Mouse (Mus musculus) spleen, embryonic (tissue): ENCODE results near the gene Wnt3a.

Experiments
- CTCF ChIA-PET: fragments of 350-600 bp; sonication (Branson Sonifier 250); formaldehyde crosslinking; loops from one replicate; lab custom pipeline; 2022; lab: Charles Lee

Gene Wnt3a

GRCm38 (mm10) chr11:59262308-59262707 lies 28.2 kb downstream of the Wnt3a start:
- CTCF ChIA-PET = no interaction called here

GRCm38 (mm10) chr11:59260706-59261493 lies 29.7 kb downstream of the Wnt3a start:
- CTCF ChIA-PET = interaction anchor here (0.5 kb wide), 1 partner anchor 1732 kb away, joined by 3 read pairs; no protein-coding TSS in a partner anchor

GRCm38 (mm10) chr11:59259647-59260046 lies 30.9 kb downstream of the Wnt3a start:
- CTCF ChIA-PET = no interaction called here

DNA sequence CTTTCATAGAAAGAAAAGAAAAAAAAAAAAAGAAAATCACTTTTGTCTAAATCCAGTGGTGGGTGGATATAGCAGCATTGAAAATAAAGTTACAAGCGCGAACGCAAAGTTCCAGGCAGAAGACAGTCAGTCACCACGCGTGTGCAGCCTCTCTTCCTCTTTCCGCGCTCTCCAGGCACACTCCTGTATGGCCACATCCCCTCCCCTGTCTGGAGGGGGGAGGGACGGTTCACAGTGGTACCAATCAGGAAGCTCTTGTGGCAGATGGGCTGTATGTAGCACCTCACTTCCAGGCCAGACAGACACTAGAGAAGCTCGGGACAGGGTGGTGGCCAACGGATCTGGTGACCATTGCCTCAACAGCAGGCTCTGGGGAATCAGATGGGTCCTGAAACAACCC lies 42.5 kb downstream of the Wnt3a start:
- CTCF ChIA-PET = no interaction called here

DNA sequence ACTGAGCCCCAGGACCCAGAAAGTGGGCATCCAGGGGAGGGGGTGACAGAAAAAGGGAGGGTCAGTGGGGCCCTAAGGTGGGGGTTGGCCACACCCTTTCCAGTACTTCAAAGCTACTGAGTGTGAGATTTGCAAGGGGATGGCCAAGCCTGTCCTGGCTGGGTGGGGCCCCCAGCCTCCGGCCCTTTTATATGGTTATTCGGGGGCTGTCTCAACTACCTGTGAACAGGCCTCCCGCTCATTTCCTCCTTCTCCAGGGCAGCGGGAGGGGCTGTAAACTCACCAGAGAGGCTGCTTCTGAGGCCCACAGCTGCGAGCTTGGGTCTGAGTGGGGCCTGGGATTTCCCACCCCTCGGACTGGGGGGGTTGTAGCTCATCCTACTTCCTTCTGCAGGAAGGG lies 46.7 kb downstream of the Wnt3a start:
- CTCF ChIA-PET = no interaction called here

GRCm38 (mm10) chr11:59241841-59242240 lies 48.7 kb downstream of the Wnt3a start:
- CTCF ChIA-PET = interaction anchor here (0.5 kb wide), 1 partner anchor 11 kb away, joined by 6 read pairs; no protein-coding TSS in a partner anchor

GRCm38 (mm10) chr11:59239796-59240195 lies 50.8 kb downstream of the Wnt3a start:
- CTCF ChIA-PET = no interaction called here

DNA sequence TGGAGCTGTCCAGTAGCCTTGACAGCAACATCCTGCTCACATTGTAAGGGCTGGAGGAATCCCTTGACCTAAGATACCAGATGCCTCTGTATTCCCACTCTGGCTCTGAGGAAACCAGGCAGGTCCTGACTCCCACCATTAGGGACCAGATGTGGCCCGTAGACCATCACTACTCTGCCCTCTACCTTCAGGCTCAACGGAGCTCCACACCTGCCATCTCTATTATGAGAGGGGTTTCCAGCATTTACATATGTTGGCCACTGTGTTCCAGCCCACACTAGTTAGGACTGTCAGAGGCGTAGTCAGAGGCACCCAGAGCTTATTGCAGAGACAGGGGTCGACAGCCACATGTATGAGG lies 51.1 kb downstream of the Wnt3a start:
- CTCF ChIA-PET = no interaction called here

GRCm38 (mm10) chr11:59238525-59239427 lies 51.8 kb downstream of the Wnt3a start:
- CTCF ChIA-PET = interaction anchor here (0.6 kb wide), 1 partner anchor 79 kb away, joined by 9 read pairs; no protein-coding TSS in a partner anchor

DNA sequence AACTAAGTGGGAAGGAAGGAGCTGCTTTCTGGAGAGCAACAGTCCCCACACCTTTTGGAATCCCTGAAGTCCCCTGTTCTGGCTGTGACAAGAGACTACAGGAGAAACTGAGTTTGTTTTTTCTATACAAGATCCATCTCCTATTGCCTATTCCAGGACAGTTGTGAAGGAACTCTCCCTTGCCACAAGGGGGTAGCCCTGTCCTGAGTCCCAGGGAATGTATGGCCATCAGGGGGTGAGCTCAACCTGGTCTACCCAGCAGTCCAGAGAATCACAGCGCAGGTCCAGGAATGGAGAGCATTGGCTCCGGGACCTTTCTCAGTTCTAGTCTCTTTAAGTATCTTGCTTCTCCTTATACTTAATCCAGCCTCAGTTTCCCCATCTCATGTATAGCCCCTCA lies 57.8 kb downstream of the Wnt3a start:
- CTCF ChIA-PET = interaction anchor here (0.7 kb wide), 1 partner anchor 1075 kb away, joined by 6 read pairs; no protein-coding TSS in a partner anchor

DNA sequence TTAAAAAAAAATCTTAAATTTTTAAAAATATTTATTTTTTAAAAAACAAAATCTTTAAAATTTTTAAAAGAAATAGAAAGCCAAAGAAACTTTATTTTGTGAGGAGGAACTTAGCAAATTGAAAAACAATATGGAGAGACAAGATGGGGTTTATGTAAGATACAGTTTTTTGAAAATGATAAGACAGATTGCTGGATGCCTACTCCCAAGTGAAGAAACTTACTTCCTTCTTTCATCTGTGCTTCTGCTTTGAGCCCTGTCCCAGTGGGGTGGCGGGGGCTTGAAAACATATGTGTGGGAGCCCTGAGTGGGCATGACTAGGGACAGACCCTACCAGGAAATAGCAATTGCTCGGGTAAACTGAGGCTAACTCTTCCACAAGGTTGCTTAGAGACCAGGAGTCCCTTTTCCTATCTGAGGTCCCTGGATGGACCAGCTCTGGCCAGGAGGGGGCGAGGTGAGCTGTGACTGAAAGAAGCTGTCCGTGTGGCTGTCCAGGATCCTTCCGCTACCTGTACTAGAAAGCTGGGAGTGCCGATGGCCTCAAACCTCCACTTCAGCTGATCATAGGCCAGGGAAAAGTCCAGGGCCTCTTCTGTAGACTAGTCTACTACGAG lies 60.3 kb downstream of the Wnt3a start:
- CTCF ChIA-PET = no interaction called here

GRCm38 (mm10) chr11:59228122-59228953 lies 62.2 kb downstream of the Wnt3a start, which contains the start of gene Arf1:
Gene Arf1, minus strand, starts transcription at chr11:59228270.
- CTCF ChIA-PET = no interaction called here

GRCm38 (mm10) chr11:59227604-59228121 lies 62.9 kb downstream of the Wnt3a start:
- CTCF ChIA-PET = no interaction called here

GRCm38 (mm10) chr11:59226787-59227603 lies 63.6 kb downstream of the Wnt3a start:
- CTCF ChIA-PET = no interaction called here

- CTCF ChIA-PET = no interaction called here
These were observed 64.3 kb downstream of the Wnt3a start for GRCm38 (mm10) chr11:59226251-59226650.

DNA sequence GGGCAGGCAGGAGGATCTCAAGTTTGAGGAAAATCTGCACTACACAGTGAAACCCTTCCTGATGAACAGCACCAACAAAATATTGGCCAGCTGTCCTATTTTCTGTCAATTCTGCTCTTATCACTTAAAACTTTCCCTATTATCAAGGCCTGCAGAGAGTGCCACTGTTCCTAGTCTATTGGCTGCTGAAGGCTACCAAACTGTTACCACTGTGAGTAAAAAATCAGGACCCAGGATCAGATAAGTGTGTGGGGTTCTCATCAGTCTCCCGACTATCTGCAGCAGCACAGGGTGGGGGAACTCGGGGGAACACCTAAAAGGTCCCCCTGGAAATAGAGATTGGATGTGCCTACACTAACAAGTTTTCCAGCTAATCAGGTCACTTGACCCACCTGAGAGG lies 65.4 kb downstream of the Wnt3a start:
- CTCF ChIA-PET = no interaction called here

DNA sequence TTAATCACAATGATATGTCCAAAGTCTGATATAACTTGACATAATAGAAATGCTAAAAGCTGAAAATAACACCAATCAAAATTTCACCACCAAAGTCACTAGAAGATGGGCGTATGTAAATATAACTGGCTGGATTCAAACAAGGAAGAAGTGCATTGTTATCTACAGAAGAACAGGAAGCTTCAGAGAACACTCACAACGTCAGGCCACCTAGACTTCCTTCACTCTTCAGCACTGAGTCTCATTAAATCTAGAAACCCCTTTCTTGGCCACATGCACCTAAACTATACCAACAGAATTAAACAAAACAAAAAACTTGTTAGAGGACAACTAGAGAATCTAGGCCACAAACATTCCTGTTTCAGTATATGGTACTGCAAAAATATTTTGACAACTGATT lies 66.1 kb downstream of the Wnt3a start:
- CTCF ChIA-PET = interaction anchor here (1.3 kb wide), 1 partner anchor 15 kb away, joined by 5 read pairs; no protein-coding TSS in a partner anchor

DNA sequence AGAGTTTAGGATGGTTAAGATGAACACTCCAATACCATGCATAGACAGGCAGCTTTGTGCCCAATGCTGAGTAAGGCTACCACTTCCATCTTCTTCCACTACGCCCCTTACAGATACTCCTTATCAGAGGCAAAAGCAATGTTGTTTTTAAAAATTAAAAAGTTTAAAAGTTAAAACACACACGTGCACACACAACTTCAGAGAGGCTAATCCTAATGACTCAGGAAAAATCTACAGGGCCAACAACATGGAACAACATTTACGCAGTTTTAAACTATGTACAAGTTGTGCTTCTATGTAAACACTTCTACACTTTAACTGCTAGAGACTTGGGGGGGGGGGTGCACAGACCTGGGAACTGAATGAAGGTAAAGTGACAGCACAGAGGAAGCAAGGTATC lies 66.5 kb downstream of the Wnt3a start:
- CTCF ChIA-PET = interaction anchor here (1.3 kb wide), 1 partner anchor 14 kb away, joined by 5 read pairs; no protein-coding TSS in a partner anchor

GRCm38 (mm10) chr11:59222306-59222705 lies 68.2 kb downstream of the Wnt3a start:
- CTCF ChIA-PET = interaction anchor here (0.6 kb wide), 1 partner anchor 169 kb away, joined by 3 read pairs; no protein-coding TSS in a partner anchor
